Mouse (Mus musculus): ENCODE measurements around the gene Tesc. TPM values are rescaled to one million over a fixed set of nuclear protein-coding genes. Genes with fewer than 3 reads are reported as not detected.

The Tesc gene
- total RNA-seq, 4 experiments from 2014 or later, result 229 to 287 (median 252) TPM

- DNase-seq, result no peak
Measured at GRCm38 (mm10) chr5:118078550-118078949, 51.0 kb downstream of the Tesc start.

GRCm38 (mm10) chr5:118079354-118079753 lies 51.8 kb downstream of the Tesc start:
- no peak for DNase-seq

GRCm38 (mm10) chr5:118079839-118080250 lies 52.3 kb downstream of the Tesc start:
- DNase-seq, result no peak

- DNase-seq, result no peak
Measured at GRCm38 (mm10) chr5:118081374-118081949, 53.9 kb downstream of the Tesc start.

- no peak for DNase-seq
Measured at GRCm38 (mm10) chr5:118081996-118082395, 54.5 kb downstream of the Tesc start.

- no peak for DNase-seq
Measured at GRCm38 (mm10) chr5:118083060-118083638, 55.6 kb downstream of the Tesc start.

GRCm38 (mm10) chr5:118084171-118084727 lies 56.7 kb downstream of the Tesc start:
- no peak for DNase-seq

- DNase-seq, result no peak
Measured at GRCm38 (mm10) chr5:118085313-118085712, 57.8 kb downstream of the Tesc start.

GRCm38 (mm10) chr5:118086956-118087355 lies 59.4 kb downstream of the Tesc start:
- DNase-seq, result no peak

- no peak for DNase-seq
Measured at GRCm38 (mm10) chr5:118089102-118089501, 61.6 kb downstream of the Tesc start.

- DNase-seq, result no peak
Measured at GRCm38 (mm10) chr5:118090101-118090500, 62.6 kb downstream of the Tesc start.

- DNase-seq, result no peak
Measured at GRCm38 (mm10) chr5:118090837-118091236, 63.3 kb downstream of the Tesc start.

- DNase-seq, result no peak
Measured at GRCm38 (mm10) chr5:118093321-118094035, 65.9 kb downstream of the Tesc start.

GRCm38 (mm10) chr5:118095433-118095832 lies 67.9 kb downstream of the Tesc start:
- DNase-seq, result no peak

- DNase-seq, result no peak
Measured at GRCm38 (mm10) chr5:118095849-118096248, 68.3 kb downstream of the Tesc start.

- no peak for DNase-seq
Measured at GRCm38 (mm10) chr5:118096317-118096716, 68.8 kb downstream of the Tesc start.

- DNase-seq, result no peak
Measured at GRCm38 (mm10) chr5:118099069-118099869, 71.7 kb downstream of the Tesc start.

GRCm38 (mm10) chr5:118099870-118100478 lies 72.4 kb downstream of the Tesc start:
- no peak for DNase-seq

GRCm38 (mm10) chr5:118105536-118105935 lies 78.0 kb downstream of the Tesc start:
- DNase-seq, result no peak

- no peak for DNase-seq
Measured at GRCm38 (mm10) chr5:118106667-118107066, 79.1 kb downstream of the Tesc start.

- DNase-seq, result no peak
Measured at GRCm38 (mm10) chr5:118108124-118108793, 80.7 kb downstream of the Tesc start.

All from adrenal gland, adult 8-10 months (tissue).